14 mouse cellular contexts compared by ENCODE assay signal in the genomic region with DNA sequence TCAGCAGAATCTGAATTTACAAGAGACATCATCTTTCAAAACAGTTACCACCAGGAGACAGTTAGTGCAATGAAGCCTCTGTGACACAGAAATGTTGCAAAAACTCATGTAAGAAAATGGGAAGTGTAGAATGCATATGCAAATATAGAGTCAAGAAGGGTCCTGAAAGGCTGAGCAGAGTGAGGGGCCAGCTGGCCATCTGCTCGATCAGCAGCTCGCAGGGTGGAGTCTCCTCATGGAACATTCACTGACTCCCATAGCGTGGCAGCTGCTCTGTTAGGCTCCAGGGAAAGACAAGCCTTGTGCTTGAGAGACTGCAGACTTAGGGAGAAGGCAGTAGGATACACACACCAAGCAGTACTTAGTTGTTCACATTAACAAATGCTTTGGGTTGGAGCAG. TPM values are rescaled to one million over a fixed set of nuclear protein-coding genes. Genes with fewer than 3 reads are reported as not detected.
DNase-seq lines count a peak whose midpoint lies in the region; ATAC-seq lines count a peak whose summit lies in the region.
"Had no signal": no experiment of that assay in that cellular context is flagged by ENCODE, and none has a peak within 500 bp of the region (broad histone marks: within the 10 kb centered on the region; RNA-seq: fewer than 3 reads in every experiment).

No protein-coding gene starts in this region.

- peaks cover 8% of the 10 kb centered on the region for H3K4me1 ChIP-seq in embryonic facial prominence, embryonic 10.5 days

- H3K9me3 ChIP-seq in embryonic facial prominence, embryonic 10.5 days: no peaks in the 10 kb centered on the region

- ATAC-seq in megakaryocyte progenitor cell, adult 5-6 weeks (replicated peaks; ENCODE audit: poor library complexity): peak; percentile 72
- ATAC-seq: activated CD4-positive, CD25-positive, alpha-beta regulatory T cell, adult 4 months had no signal

- H3K36me3 ChIP-seq in embryonic facial prominence, embryonic 10.5 days (replicated peaks): no peaks in the 10 kb centered on the region

- DNase-seq in embryo, embryonic 11 days: peak; percentile 37
- no peak for DNase-seq in embryo, embryonic 10 days (ENCODE audit: low spot score)
- peak; percentile 55 for DNase-seq in left cerebral cortex, postnatal 4 days
- DNase-seq in left cerebral cortex, postnatal 25 days (ENCODE audit: low spot score in 2 of 2): no peak
- no peak for DNase-seq in embryonic facial prominence, embryonic 10.5 days (ENCODE audit: low spot score)
- no peak for DNase-seq in right cerebral cortex, postnatal 4 days
- no peak for DNase-seq in kidney, adult 18-20 months
- DNase-seq: gastrocnemius, postnatal 36 days; heart, postnatal 10 days; kidney, adult 11 months; liver; lung, postnatal 10 days had no signal

- H3K27ac ChIP-seq in embryonic facial prominence, embryonic 10.5 days (replicated peaks): peak overlapping the region; percentile 25; the same call in 1 of the 2 replicates

- H3K4me3 ChIP-seq in embryonic facial prominence, embryonic 10.5 days: no peak overlapping the region

- 32% methylated on average over 3 of the region's 3 CpGs for WGBS in embryonic facial prominence, embryonic 10.5 days

- no peaks in the 10 kb centered on the region for H3K27me3 ChIP-seq in embryonic facial prominence, embryonic 10.5 days (replicated peaks; ENCODE audit: low read depth, poor library complexity, severe bottlenecking)

- intact Hi-C loops in left cerebral cortex, postnatal 4 days (cut with DNase I): no loop called here
- intact Hi-C loops in left cerebral cortex, postnatal 25 days (cut with DNase I): no loop called here

RNA-seq across cellular contexts. Expression of gene Kif26b, which starts 39.8 kb away (rescaled TPM):
- total RNA-seq in left cerebral cortex, postnatal 4 days (2021): 10 to 100 TPM; 44.1 to 49.3 TPM
- 10 to 100 TPM in 1 of 2 experiments, 1 to 10 TPM in 1; 9.2 to 10.1 TPM for total RNA-seq in left cerebral cortex, postnatal 25 days (2021)
- polyA plus RNA-seq in embryonic facial prominence, embryonic 10.5 days (2016; fragmentation: Nextera tagmentation; extraction: Ambion mirVana): 9.0 and 10.2 TPM in 2 replicates
- 0.37 and 0.42 TPM in 2 replicates for total RNA-seq in megakaryocyte progenitor cell, adult 5-6 weeks (2015)
- 0.33 and 0.98 TPM in 2 replicates for total RNA-seq in megakaryocyte progenitor cell, adult 5-6 weeks (2017)
- polyA plus RNA-seq: activated CD4-positive, CD25-positive, alpha-beta regulatory T cell, adult 4 months had no signal

Comparison
In these comparisons a context has a peak if more than half of its experiments do, and no peak if none do; other contexts are left out.
1. DNase-seq: peak in embryo, embryonic 11 days (single experiment) and left cerebral cortex, postnatal 4 days (single experiment); none in embryo, embryonic 10 days (single experiment), left cerebral cortex, postnatal 25 days (0 of 2), embryonic facial prominence, embryonic 10.5 days (single experiment), right cerebral cortex, postnatal 4 days (single experiment) and kidney, adult 18-20 months (single experiment).
2. RNA of gene Kif26b, which starts 39.8 kb away (total RNA-seq): 44.1 to 49.3 TPM in left cerebral cortex, postnatal 4 days and 9.2 to 10.1 TPM in left cerebral cortex, postnatal 25 days; 0.33 to 0.98 TPM in megakaryocyte progenitor cell, adult 5-6 weeks; every median in the first group is over 4 times any median in the second.